Mouse (Mus musculus): Measurements from ENCODE around the gene Rack1. TPM values are rescaled to one million over a fixed set of nuclear protein-coding genes. Genes with fewer than 3 reads are reported as not detected.

The Rack1 gene
- total and polyA plus RNA-seq, 3 experiments: 1,964 to 7,700 (median 2,188) TPM

GRCm38 (mm10) chr11:48771691-48772090, 28.4 kb upstream of the Rack1 start:
- peak; percentile 22; the same call in 1 of the 2 replicates for ATAC-seq (ENCODE audit: extremely low read depth, insufficient number of reproducible peaks, low FRiP score, poor library complexity, severe bottlenecking)

GRCm38 (mm10) chr11:48774443-48775298, 25.5 kb upstream of the Rack1 start:
- peaks cover 8% of the 10 kb centered on the region; the same call in 1 of the 2 replicates for H3K27me3 ChIP-seq (ENCODE audit: insufficient read depth, low read length)
- H3K36me3 ChIP-seq (replicated peaks): no peaks in the 10 kb centered on the region
- ATAC-seq (ENCODE audit: extremely low read depth, insufficient number of reproducible peaks, low FRiP score, poor library complexity, severe bottlenecking) (no peak), DNase-seq (ENCODE audit: low spot score) (no peak)
- TF ChIP-seq TAL1 (conservative IDR thresholded peaks at IDR 0.05; ENCODE audit: low read depth, low read length) (no peak), POLR2AphosphoS5 (IDR thresholded peaks at IDR 0.05; ENCODE audit: insufficient replicate concordance, low read depth, low read length) (no peak), CTCF (IDR thresholded peaks at IDR 0.05; ENCODE audit: low read depth, low read length) (peak; percentile 35; the same call in 1 of the 2 replicates)
- H3K4me3 ChIP-seq (ENCODE audit: low read depth, low read length): no peak overlapping the region
- H3K4me1 ChIP-seq (ENCODE audit: insufficient read depth, low read depth, low read length): peaks cover 35% of the 10 kb centered on the region
- H3K9me3 ChIP-seq (replicated peaks): no peaks in the 10 kb centered on the region

More at GRCm38 (mm10) chr11:48771691-48772090, 28.4 kb upstream of the Rack1 start:
- TF ChIP-seq CTCF (IDR thresholded peaks at IDR 0.05; ENCODE audit: low read depth, low read length) (peak; percentile 39; the same call in 1 of the 2 replicates), GATA2 (IDR thresholded peaks at IDR 0.05; ENCODE audit: borderline replicate concordance, low read depth, low read length) (no peak), TAL1 (conservative IDR thresholded peaks at IDR 0.05; ENCODE audit: low read depth, low read length) (no peak)
- H3K4me1 ChIP-seq (ENCODE audit: insufficient read depth, low read depth, low read length): peaks cover 29% of the 10 kb centered on the region
- H3K36me3 ChIP-seq (replicated peaks): no peaks in the 10 kb centered on the region
- no peaks in the 10 kb centered on the region for H3K9me3 ChIP-seq (replicated peaks)
- H3K4me3 ChIP-seq (ENCODE audit: low read depth, low read length): no peak overlapping the region
- H3K27me3 ChIP-seq (ENCODE audit: insufficient read depth, low read length): peaks cover 9% of the 10 kb centered on the region; the same call in 1 of the 2 replicates
- no peak for DNase-seq (ENCODE audit: low spot score)

- TF ChIP-seq GATA1 (IDR thresholded peaks at IDR 0.05; ENCODE audit: borderline replicate concordance, low read length) (no peak), POLR2AphosphoS5 (IDR thresholded peaks at IDR 0.05; ENCODE audit: insufficient replicate concordance, low read depth, low read length) (no peak), TAL1 (conservative IDR thresholded peaks at IDR 0.05; ENCODE audit: low read depth, low read length) (no peak), CTCF (IDR thresholded peaks at IDR 0.05; ENCODE audit: low read depth, low read length) (no peak), GATA2 (IDR thresholded peaks at IDR 0.05; ENCODE audit: borderline replicate concordance, low read depth, low read length) (no peak)
- H3K4me1 ChIP-seq (ENCODE audit: insufficient read depth, low read depth, low read length): peaks cover 39% of the 10 kb centered on the region
- H3K36me3 ChIP-seq (replicated peaks): no peaks in the 10 kb centered on the region
- H3K27me3 ChIP-seq (ENCODE audit: insufficient read depth, low read length): peaks cover 8% of the 10 kb centered on the region; the same call in 1 of the 2 replicates
- H3K4me3 ChIP-seq (ENCODE audit: low read depth, low read length): no peak overlapping the region
- no peak for ATAC-seq (ENCODE audit: extremely low read depth, insufficient number of reproducible peaks, low FRiP score, poor library complexity, severe bottlenecking)
- no peak for DNase-seq (ENCODE audit: low spot score)
- H3K9me3 ChIP-seq (replicated peaks): no peaks in the 10 kb centered on the region
These were observed 24.6 kb upstream of the Rack1 start for GRCm38 (mm10) chr11:48775483-48775882.

- H3K4me3 ChIP-seq (ENCODE audit: low read depth, low read length): no peak overlapping the region
- H3K27me3 ChIP-seq (ENCODE audit: insufficient read depth, low read length): peaks cover 5% of the 10 kb centered on the region; the same call in 1 of the 2 replicates
- ATAC-seq (ENCODE audit: extremely low read depth, insufficient number of reproducible peaks, low FRiP score, poor library complexity, severe bottlenecking) (no peak), DNase-seq (ENCODE audit: low spot score) (no peak)
- peaks cover 35% of the 10 kb centered on the region for H3K4me1 ChIP-seq (ENCODE audit: insufficient read depth, low read depth, low read length)
- TF ChIP-seq GATA2 (IDR thresholded peaks at IDR 0.05; ENCODE audit: borderline replicate concordance, low read depth, low read length) (no peak), POLR2AphosphoS5 (IDR thresholded peaks at IDR 0.05; ENCODE audit: insufficient replicate concordance, low read depth, low read length) (no peak)
- no peaks in the 10 kb centered on the region for H3K36me3 ChIP-seq (replicated peaks)
- H3K9me3 ChIP-seq (replicated peaks): no peaks in the 10 kb centered on the region
These were observed 23.5 kb upstream of the Rack1 start for GRCm38 (mm10) chr11:48776664-48777063.

GRCm38 (mm10) chr11:48777303-48777702, 22.8 kb upstream of the Rack1 start:
- no peaks in the 10 kb centered on the region for H3K36me3 ChIP-seq (replicated peaks)
- no peak for DNase-seq (ENCODE audit: low spot score)

GRCm38 (mm10) chr11:48779450-48779849, 20.7 kb upstream of the Rack1 start:
- TF ChIP-seq CTCF (IDR thresholded peaks at IDR 0.05; ENCODE audit: low read depth, low read length): peak; percentile 37; the same call in 1 of the 2 replicates
- TF ChIP-seq TAL1 (conservative IDR thresholded peaks at IDR 0.05; ENCODE audit: low read depth, low read length): no peak
- Histone ChIP-seq H3K36me3 (replicated peaks) (no peaks in the 10 kb centered on the region), H3K4me3 (ENCODE audit: low read depth, low read length) (no peak overlapping the region)

More at GRCm38 (mm10) chr11:48777303-48777702, 22.8 kb upstream of the Rack1 start:
- TF ChIP-seq CTCF (IDR thresholded peaks at IDR 0.05; ENCODE audit: low read depth, low read length) (no peak), GATA2 (IDR thresholded peaks at IDR 0.05; ENCODE audit: borderline replicate concordance, low read depth, low read length) (no peak), POLR2AphosphoS5 (IDR thresholded peaks at IDR 0.05; ENCODE audit: insufficient replicate concordance, low read depth, low read length) (no peak), GATA1 (IDR thresholded peaks at IDR 0.05; ENCODE audit: borderline replicate concordance, low read length) (no peak), TAL1 (conservative IDR thresholded peaks at IDR 0.05; ENCODE audit: low read depth, low read length) (no peak)
- H3K4me3 ChIP-seq (ENCODE audit: low read depth, low read length): no peak overlapping the region
- H3K4me1 ChIP-seq (ENCODE audit: insufficient read depth, low read depth, low read length): peaks cover 33% of the 10 kb centered on the region
- peaks cover 5% of the 10 kb centered on the region; the same call in 1 of the 2 replicates for H3K27me3 ChIP-seq (ENCODE audit: insufficient read depth, low read length)
- ATAC-seq (ENCODE audit: extremely low read depth, insufficient number of reproducible peaks, low FRiP score, poor library complexity, severe bottlenecking): no peak
- H3K9me3 ChIP-seq (replicated peaks): no peaks in the 10 kb centered on the region

More at GRCm38 (mm10) chr11:48779450-48779849, 20.7 kb upstream of the Rack1 start:
- DNase-seq (ENCODE audit: low spot score) (no peak), ATAC-seq (ENCODE audit: extremely low read depth, insufficient number of reproducible peaks, low FRiP score, poor library complexity, severe bottlenecking) (no peak)
- H3K27me3 ChIP-seq (ENCODE audit: insufficient read depth, low read length): peaks cover 5% of the 10 kb centered on the region; the same call in 1 of the 2 replicates
- no peaks in the 10 kb centered on the region for H3K9me3 ChIP-seq (replicated peaks)
- peaks cover 22% of the 10 kb centered on the region for H3K4me1 ChIP-seq (ENCODE audit: insufficient read depth, low read depth, low read length)

Data from G1E (cell line).